Mouse (Mus musculus): ENCODE measurements around the gene Pa2g4. TPM values are rescaled to one million over a fixed set of nuclear protein-coding genes. Genes with fewer than 3 reads are reported as not detected.
A peak's percentile ranks its signal among the peaks of the same experiment; 100 is the strongest.
"Not testable (repeated sequence)": the region's sequence is repeated elsewhere in the genome, so short reads cannot be mapped to it uniquely, and the experiment has no call there.

Gene Pa2g4
- 10 to 100 TPM; 36.3 to 36.7 TPM for total RNA-seq (2021)
- long read RNA-seq, experiment 1, transcript Pa2g4-201 (12 exons, 2,432 nt): major isoform, 34 of 41 reads
- long read RNA-seq, experiment 1, partial matches to known transcripts: 4 of 41 reads
- long read RNA-seq, experiment 1, other reads (novel, unspliced or antisense): 3 of 41 reads
- long read RNA-seq, experiment 2, transcript Pa2g4-201 (12 exons, 2,432 nt): major isoform, 37 of 48 reads
- long read RNA-seq, experiment 2, partial matches to known transcripts: 8 of 48 reads
- long read RNA-seq, experiment 2, other reads (novel, unspliced or antisense): 3 of 48 reads

DNA sequence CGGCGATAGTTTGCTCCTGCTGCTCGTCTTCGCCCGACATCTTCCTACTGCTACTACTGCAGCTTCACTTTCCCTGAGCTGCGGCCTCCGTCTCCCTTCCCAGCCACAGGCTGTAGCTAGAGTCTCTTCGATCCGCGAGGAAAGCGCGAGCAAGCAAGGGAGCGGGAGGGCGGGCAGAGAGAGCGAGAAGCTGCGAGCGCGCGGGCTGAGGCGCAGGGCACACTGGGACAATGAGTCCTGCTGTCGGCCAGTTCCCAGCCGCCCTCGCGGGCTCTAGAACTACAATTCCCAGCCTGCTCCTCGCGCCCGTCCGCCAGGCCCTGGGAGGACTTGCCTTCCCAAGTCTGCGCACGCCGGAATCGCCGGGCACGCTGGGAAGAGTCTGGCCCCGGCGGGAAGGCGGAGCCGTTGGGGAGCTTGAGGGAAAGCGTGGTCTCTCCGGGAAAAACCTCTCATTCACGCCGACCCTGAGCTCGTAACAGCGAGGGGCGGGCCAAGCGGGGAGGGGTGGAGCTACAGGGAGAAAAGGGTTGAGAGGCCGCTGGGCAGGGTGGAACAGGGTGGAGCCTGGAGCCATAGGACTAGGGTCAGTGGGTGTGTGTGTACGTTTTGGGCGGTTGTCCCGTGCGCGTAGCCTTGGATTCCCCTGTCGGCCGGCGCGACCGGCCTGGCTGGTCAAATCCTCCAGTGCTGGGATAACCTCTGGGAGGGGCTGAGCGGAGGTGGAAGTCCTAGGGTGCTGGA is at the start of gene Pa2g4:
Gene Pa2g4 (minus strand): TSS at position 200 of the 744 bp plus-strand sequence.
- peak; percentile 99 for DNase-seq

DNA sequence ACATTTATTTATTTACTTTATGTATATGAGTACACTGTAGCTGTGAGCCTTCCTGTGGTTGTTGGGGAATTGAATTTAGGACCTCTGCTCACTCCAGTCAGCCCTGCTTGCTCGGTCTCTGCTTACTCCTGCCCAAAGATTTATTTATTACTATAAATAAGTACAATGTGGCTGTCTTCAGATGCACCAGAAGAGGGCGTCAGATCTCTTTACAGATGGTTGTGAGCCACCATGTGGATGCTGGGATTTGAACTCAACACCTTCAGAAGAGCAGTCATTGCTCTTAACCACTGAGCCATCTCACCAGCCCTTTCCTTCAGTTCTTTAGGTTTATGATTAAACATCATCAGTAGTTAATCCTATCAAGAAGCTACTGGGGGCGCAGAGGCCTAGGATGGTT is 49.1 kb upstream of the Pa2g4 start:
- no peak for DNase-seq

DNA sequence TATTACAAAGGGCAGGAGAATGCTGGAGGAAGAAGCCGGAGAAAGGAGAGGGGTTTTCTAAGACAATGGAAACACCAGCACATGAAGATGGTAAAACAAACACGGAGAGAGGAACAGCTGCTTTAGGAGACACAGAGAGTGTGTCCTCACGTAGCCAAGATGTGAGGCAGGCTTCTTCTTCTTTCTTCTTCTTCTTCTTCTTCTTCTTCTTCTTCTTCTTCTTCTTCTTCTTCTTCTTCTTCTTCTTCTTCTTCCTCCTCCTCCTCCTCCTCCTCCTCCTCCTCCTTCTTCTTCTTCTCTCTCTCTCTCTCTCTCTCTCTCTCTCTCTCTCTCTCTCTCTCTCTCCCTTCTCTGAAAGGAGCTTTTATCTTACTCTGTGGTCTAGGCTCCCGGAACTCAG is 48.0 kb upstream of the Pa2g4 start:
- not testable (repeated sequence) for DNase-seq

DNA sequence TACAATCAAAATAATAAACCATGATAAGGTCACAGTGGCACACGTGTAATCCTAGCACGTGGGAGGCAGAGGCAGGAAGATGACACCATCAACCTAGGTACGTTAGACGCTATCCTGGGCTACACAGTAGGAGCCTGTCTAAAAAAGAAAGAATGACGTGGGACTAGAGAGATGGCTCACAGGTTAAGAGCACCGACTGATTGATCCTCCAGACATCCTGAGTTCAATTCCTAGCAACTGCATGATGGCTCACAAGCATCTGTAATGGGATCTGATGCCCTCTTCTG is 47.3 kb upstream of the Pa2g4 start:
- DNase-seq: no peak

DNA sequence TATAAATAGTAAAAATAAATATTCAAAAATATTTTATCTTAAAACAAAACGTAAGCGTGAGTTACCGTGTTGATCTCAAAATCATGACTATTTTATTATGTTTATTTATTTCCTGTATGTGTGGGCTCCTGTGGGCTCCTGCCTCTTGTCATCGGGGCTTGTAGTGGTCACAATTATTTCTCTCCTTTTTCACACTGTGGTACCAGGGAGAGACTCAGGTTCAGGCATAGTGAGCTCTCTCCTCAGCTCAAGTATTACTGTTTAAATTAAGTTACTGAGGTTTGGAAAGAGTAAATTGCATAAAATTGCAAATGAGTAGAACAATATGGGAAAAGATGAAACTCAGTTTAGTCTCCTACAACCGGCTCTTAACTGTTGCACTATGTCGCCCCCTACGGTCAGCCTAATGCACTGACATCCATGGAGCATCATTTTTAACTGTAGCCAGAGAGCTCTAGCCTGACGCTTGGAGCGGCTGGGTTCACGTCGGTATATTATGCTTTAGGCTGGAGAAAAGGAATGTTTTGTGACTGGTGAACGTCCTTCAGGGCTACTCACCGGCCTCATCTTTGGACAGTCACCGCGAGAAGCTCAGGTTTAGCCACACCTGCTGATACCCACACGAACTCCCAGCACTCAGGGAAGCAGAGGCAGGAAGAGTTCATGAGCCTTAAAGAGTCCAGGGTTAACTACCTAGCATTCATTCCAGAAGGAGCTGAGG is 46.8 kb upstream of the Pa2g4 start:
- DNase-seq: peak; percentile 32

DNA sequence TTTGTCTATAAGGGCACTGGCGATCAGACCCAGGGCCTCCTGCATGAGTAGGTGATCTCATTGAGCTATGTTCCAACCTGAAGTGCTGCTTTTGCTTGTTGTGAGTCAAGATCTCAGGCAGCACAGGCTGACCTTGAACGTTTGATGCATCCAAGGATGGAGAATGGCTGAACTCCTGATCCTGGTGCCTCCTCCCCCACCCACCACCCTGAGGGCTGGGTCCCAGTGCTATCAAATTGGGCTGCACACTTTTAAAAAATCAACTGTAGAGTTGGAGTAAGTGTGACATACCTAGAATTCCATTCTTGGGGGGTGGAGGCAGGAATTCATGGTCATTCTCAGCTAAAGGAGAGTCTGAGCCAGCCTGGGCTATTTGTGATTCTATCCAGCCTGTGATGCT is 40.7 kb upstream of the Pa2g4 start:
- DNase-seq: no peak

DNA sequence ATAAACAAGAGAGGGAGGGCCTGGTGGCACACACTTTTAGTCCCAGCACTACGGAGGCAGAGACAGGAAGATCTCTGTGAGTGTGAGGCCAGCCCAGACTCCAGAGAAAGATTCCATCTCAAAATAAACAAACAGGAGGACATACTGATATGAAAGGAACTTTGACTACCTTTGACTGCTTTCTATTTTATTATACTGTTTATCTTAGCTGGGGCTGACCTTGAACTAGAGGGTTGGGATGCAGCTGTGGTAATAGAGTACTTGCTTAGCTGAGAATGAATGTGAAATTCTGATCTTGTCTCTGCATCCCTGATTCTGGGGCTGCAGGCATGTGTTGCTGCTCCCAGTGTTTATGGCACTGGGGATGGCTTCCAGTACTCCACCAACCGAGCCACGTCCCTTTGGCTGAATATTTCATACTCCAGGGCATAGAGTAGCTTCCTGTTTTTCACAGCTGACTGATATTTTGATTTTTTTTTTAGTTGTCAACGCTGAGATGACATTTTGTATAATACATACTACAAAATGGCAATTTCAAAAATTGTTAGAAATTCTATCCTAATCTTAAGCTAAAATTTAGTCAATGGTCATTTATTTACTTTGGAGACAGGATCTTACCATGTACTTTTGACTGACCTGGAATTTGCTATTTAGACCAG is 36.8 kb upstream of the Pa2g4 start:
- DNase-seq: no peak

DNA sequence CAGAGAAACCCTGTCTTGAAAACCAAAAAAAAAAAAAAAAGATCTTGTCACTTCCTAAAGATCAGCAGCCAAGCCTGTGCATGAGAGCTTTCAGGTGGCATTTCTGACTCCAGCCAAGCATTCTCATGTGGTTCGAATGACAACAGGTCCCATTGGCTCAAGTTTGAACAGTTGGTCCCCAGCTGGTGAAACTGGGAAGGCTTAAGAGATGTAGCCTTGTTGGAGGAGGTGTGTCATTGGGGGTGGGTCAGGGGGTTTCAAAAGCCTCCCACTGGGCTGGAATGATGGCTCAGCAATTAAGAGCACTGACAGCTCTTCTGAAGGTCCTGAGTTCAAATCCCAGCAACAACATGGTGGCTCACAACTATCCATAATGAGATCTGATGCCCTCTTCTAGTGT is 35.7 kb upstream of the Pa2g4 start:
- no peak for DNase-seq

DNA sequence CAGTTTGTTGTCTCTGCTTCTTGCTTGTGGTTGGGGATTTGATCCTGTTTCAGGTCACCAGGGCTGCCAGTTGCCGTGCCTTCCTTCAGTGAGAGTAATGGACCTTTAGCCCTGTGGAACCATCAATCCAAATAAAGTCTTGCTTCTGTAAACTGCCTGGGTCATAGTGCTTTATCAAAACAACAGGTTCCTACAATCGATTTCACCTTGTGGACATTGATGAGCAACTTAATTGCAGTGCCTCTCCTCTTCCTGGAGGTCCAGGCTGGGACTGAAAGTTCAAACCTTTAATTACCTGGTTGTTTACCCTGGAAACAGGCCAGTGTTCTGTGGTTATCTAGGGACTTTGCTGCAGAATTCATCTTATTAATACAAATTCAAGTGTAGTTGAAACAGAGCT is 32.7 kb upstream of the Pa2g4 start:
- DNase-seq: no peak

DNA sequence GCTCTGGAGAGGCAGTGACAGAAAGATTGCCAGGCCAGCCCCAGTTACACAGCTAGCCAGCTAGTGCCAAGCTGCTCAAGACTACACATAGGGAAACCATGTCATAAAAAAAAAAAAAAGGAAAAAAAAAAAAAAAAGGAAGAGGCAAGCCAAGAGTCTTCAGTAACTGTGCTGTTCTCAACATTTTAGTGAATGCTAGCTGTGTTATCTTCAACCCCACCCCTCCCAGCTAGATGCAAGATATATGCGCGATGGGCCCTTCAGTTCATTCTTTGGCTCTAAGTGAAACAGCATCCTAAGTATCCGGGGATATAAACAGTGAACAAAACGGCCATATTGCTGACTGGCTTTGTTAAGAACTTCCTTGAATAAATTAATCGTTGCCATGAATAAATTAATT is 27.0 kb upstream of the Pa2g4 start:
- no peak for DNase-seq

DNA sequence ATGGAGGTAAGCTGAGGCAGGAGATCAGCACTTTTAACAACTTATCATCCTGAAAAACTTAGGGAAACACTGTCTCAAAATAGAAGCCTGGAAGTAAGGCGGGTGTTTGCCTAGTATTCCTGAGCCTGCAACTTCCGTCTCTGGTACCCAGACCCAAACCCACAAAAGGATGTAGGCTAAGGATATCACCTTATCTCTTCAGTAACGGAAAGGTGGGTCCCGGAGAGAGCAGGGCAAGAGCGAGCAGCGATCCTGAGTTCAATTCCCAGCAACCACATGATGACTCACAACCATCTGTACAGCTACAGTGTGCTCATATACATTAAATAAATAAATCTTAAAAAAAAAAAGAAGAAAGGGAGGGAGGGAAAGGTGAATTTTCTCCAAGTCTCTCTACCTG is 25.6 kb upstream of the Pa2g4 start:
- no peak for DNase-seq

DNA sequence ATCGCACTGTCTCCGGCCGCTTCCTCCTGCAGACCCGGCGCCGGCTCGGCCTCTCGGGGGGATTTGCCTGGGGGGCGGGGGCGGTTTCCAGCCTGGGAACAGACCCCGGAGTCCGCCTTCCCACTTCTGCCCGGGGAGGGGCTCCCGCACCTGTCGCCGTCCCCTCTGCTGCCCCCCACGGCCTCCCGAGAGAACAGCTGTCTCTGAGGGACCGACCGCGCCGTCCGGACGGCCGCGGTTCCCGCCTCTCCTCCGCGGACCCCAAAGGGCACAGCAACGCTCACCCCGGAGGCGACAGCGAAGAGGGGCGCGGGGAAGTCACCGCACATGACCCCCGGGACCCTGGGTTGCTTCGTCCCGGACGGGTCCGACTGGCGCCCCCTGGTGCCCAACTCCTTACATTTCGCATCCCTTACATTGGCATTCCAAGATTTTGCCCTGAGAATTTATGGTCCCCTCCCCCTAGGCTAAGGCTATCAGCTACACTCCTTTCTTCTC is 24.5 kb upstream of the Pa2g4 start:
- peak; percentile 38 for DNase-seq

DNA sequence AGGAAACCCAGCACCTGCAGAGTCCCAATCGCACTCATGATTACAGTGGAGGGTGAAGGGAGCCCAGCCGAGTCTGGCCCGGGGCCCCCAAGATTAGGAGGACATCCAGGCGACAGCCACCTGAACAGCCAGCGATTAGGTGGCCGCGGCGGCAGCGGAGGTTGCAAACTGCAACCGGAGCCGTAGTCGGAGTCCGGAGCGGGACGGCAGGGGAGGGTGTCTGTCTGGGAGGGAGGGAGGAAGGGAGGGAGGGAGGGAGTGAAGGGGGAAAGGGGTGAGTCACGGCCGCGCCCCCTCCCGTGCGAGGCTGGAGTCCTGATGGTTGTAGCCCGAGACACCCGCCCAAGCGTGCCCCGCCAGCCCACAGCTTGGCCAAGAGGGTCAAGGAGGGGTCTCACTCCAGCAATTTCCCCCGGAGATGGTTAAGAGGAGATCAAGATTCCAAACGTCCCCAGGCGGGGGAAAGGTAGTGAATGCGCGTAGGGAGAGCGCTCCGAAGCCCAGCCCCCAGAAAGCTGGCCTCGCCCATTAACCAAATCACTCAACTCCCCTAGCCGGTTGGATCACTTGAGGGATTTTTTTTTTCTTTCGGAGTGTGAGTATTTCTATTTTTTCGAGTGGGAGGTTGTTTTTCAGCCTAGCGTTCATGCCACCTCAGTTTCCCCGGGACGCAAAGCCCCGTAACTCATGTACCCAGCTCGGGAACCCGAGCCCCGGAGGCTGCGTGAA is 23.8 kb upstream of the Pa2g4 start, which contains the start of gene Erbb3:
Gene Erbb3 (minus strand): TSS at position 189 of the 729 bp plus-strand sequence.
- peak; percentile 32 for DNase-seq

DNA sequence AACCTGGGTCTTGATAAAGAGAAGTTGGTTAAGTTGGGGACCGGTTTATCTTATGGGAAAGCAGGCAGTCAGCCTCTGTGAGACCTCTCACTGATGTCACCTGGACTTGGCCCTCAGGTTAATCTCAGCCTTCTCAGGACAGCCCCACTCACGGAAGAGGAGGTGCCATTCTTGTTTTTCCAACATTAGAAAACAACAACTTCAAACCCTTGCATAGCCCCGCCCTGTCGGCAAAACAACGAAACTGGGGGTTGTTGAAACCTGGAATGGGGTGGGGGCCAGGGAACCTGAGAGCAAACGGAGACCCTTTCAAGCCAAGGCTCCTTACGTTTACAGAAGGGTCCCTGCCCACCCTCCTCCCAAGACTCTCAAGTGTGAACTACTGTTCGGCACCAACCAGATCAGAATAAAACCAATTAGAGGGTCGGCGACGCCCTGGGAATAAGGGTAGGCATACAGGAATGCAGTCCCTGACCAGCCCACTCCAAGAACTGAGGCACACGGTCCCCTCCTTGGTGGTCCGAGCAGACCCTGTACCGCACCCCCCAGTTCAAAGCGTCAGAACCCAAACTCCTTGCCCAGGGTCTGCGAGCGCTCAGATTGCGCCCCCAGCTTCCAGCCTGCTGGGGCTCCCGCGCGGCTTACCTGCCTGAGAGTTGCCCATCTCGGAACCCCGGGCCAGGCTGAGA is 23.1 kb upstream of the Pa2g4 start:
- DNase-seq: no peak

DNA sequence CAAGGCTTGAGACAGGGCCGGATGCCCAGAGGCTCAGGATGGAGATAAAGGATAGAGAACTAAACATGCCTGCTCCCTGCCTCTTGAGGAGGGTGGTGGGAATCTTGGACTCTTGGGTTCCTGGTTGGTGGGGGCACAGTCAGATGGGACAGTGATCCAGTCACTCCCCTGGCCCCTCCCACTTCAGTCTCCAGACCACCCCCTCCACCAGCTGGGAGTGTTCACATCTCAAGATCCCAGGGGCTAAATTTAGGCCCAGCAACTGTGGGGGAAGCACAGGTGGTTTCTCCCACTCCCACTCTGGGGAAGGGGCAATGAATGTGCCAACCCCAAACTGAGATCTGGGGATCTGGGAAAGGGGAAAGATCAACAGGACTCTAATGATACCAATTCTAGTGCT is 22.3 kb upstream of the Pa2g4 start:
- no peak for DNase-seq

DNA sequence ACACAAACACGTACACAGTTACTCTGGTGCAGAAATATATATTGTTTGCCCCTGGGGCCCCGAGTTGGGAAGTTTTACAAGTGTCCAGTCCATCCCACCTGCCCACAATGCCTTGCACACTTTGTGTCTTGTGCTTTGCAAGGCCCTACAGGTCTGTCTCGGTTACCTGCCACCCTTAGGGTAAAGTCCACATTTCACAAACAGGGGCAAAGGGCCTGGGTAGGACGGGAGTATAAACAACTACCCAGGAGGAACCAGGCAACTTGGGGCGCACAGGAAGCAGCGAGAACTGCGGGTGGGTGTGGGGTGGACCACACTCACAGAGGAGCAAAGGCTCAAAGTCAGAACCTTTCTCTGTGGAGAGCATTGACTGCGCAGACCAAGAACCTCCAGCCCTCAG is 21.9 kb upstream of the Pa2g4 start:
- DNase-seq: no peak

DNA sequence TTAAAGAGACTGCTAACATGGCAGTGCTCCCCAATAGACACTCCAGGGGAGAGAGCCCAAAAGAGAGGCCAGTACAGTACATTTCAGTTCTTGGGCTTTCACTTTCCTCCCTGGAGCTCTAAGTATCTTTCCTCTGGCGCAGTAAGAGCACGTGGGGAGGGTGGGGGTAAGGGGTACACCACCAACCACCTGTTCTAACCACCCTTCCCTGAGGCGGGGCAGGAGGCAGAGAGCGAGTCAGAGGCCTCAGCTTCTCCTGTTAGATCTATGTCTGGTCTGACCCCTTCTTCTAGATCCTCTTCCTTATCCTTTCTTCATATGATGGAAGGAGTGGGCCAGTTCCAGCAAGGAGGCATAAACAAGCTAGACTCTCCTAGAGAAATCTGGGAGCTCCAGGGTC is 21.3 kb upstream of the Pa2g4 start:
- no peak for DNase-seq

DNA sequence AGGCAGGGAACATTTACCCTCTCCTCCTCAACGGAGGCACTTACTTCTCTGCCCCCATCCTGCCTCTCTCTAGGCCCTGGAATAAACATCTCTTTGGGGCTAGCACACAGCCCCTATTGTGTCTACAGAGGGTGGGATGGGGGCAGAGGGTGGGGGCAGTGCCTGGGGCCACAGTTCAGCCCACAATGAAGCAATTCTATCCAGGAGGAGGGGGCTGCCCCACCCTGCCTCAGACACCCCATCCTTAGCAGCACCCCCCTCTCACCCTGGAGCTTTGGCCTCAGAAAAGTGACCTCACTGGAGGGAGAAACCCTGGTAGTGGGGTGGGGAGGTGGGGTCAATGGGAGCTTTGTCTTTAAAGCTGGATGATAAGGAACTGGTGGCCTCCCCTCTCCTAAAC is 20.8 kb upstream of the Pa2g4 start:
- DNase-seq: no peak

DNA sequence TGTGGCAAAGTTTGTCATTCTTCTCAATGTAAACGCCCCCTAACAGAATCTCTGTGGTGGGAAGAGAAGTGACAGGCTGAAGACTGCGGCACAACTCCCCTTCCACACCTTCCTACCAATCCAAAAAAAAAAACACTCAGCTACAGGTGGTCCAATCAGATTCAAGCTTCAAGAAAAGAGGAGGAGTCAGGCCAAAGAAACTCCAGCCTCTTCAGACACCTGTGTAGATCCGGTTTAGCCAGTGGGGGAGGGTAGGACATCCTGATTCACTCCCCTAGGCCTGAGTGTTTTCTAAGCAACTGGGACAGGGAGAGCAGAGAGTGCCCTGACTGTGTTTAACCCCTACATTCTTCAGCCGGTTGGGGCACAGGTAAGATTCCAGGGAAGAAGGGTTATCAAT is 18.6 kb upstream of the Pa2g4 start:
- no peak for DNase-seq

DNA sequence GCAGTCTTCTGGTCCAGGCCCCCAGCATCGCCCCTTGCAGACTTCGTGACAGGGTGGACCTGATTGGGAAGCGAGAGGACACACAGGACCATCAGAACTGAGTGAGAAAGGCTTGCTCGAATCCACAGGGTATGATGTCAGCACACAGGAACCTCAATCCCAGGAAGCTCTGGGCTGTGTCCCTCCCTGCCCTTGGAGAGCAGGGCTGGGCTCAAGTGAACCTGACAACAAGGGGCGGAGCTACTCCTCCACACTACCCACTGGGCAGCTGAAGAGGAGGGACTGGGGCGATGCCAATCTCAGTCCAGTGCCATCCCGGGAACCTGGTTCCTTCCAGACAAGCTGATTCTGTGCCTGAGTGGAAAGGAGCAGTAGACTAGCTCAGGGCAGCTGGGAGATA is 17.9 kb upstream of the Pa2g4 start:
- DNase-seq: peak; percentile 77

DNA sequence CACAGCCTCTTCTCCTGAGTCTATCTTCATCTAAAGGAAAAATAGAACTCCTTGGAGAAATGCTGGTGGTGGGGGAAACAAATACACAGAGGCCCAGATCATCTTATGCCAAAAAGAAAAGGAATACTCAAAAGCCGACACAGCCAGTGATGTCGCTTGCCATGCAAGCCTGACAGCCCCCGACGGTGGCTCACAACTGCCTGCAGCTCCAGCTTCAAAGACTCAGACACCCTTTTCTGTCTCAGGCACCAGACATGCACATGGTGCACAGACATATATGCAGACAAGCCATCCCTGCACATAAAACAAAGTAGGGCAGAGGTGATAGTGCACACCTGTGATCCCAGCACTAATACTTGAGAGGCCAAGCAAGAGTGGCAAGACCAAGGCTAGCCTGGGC is 13.9 kb upstream of the Pa2g4 start:
- no peak for DNase-seq

All from gastrocnemius, postnatal 25 days (tissue).